Mouse (Mus musculus) kidney, adult 9 months (tissue): Measurements from ENCODE around the gene Cts8.

Experiments used
- DNase-seq: peaks from one replicate; pipeline ENCODE4 v3.0.0; 2022

Gene Cts8

DNA sequence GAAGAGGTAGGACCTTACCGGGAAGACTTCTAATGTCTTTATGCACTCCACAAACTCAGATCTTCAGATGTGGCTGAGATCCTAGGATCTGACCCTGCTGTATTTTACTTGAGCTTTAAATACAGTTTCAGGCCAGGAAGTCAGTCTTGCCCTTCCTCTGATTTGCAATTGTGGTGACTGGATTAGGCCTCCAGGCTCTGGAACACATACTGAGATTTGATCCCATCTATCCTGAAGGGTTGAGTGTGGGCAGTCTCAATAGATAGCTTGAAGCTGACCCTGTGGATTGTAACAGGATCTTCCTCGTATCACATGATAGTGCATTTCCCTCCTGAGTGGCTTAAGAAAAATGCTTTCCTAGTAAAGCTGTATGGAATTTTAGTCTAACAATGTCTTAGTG lies at the start of gene Cts8:
Gene Cts8, minus strand, starts transcription at position 101 of the 400 bp plus-strand sequence.
- DNase-seq: no peak

DNA sequence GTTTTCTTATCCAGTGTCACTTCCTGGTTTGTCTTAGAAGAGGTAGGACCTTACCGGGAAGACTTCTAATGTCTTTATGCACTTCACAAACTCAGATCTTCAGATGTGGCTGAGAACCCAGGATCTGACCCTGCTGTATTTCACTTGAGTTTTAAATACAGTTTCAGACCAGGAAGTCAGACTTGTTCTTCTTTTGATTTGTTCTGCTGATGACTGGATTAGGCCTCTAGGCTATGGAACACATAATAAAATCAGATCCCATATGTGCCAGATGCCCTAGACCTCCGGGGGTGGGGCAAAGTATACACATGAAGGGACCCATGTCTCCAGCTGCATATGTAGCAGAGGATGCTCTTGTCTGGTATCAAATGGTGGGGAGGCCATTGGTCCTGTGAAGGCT lies 33.6 kb upstream of the Cts8 start, which contains the start of gene Gm49398:
Gene Gm49398, minus strand, starts transcription at position 101 of the 400 bp plus-strand sequence.
- DNase-seq: no peak

DNA sequence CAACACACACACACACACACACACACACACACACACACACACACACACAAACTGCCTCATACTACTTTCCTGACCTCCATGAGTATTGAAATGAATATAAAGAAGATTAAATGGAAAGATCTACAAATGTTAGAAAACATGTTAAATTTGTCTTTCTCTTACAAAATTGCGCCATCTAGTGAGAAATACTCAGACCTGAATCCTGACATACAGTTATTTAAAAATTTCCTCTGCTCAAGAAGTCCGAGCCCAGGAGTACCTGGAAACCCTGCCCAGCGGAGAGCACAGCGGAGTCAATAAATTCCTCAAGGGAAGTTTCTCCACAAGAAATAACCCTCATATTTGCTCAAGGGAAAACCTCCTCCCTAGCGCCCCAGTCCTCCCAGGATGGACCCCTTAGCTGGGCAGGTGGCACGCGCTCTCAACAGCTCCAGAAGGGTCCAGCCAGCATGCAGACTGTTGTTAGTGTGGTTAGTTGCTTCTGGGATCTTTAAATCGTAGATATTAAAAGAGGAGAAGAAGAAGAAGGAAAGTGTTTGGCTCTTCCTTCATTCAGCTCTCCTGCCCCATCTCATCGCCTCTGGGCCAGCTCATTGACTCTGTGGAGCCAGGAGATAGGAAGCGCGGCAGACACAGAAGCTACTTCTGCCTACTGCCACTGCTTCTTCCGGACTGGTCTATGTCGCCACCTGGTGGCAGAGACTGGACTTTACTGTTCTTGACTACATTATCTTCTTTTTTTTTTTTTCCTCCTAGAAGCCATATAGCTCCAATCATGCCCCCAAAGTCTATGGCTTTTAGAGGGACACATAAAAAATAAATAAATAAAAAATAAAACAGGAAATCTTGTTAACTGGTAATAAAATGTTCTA lies 13.8 kb downstream of the Cts8 start:
- DNase-seq: peak; percentile 66

DNA sequence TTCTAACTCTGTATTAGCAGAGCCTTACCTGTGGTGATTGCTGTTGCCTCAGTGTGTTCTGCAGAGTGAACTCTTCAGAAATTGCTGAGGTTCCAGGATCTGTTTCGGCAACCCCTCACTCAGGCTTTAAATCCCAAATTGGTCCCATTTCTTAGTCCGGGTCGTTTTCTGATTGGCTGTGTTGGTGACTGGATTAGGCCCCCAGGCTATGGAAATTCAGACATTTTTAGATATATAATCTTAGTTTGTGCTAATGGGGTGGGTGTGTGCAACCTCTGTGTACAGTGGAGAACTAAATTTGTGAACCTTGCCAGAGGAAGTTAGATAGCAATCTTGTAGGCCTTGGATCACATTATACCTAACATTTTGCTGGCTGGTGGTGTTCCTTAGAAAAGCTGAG lies 51.8 kb downstream of the Cts8 start, which contains the start of gene Cts6:
Gene Cts6, minus strand, starts transcription at position 101 of the 400 bp plus-strand sequence.
- no peak for DNase-seq
